8 mouse cellular contexts compared by ENCODE assay signal in genomic region chr16:5049182-5049773, GRCm38 (mm10). TPM values are rescaled to one million over a fixed set of nuclear protein-coding genes. Genes with fewer than 3 reads are reported as not detected.
A peak's percentile ranks its signal among the peaks of the same experiment; 100 is the strongest.
DNase-seq lines count a peak whose midpoint lies in the region; ATAC-seq and TF ChIP-seq lines count a peak whose summit lies in the region.

No protein-coding gene starts in this region.

- H3K27ac ChIP-seq in heart, postnatal 0 days (ENCODE audit: low read depth): peak overlapping the region; percentile 88
- peak overlapping the region; percentile 92 for H3K27ac ChIP-seq in forebrain, postnatal 0 days (ENCODE audit: low read depth, low read length)
- peak overlapping the region; percentile 86 for H3K27ac ChIP-seq in lung, embryonic 15.5 days
- H3K27ac ChIP-seq in stomach, embryonic 16.5 days (ENCODE audit: low read length): peak overlapping the region; percentile 89

- peak overlapping the region; percentile 79 for H3K4me3 ChIP-seq in heart, postnatal 0 days (ENCODE audit: low read depth, low read length)
- H3K4me3 ChIP-seq in forebrain, postnatal 0 days (ENCODE audit: low read depth, low read length): peak overlapping the region; percentile 95
- H3K4me3 ChIP-seq in lung, embryonic 15.5 days: peak overlapping the region; percentile 80
- H3K4me3 ChIP-seq in stomach, embryonic 16.5 days (replicated peaks; ENCODE audit: low read length): peak overlapping the region; percentile 98

- POLR2A ChIA-PET in Patski (lab: Charles Lee): interaction anchor here (1.2 to 1.3 kb wide), 2 partner anchors 21 to 39 kb away, joined by 3 read pairs; no protein-coding TSS in a partner anchor

- H3K4me1 ChIP-seq in heart, postnatal 0 days (ENCODE audit: control insufficient read depth, insufficient read depth): peaks cover 19% of the 10 kb centered on the region
- peaks cover 6% of the 10 kb centered on the region for H3K4me1 ChIP-seq in forebrain, postnatal 0 days (ENCODE audit: insufficient read depth)
- peaks cover 26% of the 10 kb centered on the region for H3K4me1 ChIP-seq in lung, embryonic 15.5 days
- peaks cover 19% of the 10 kb centered on the region for H3K4me1 ChIP-seq in stomach, embryonic 16.5 days (ENCODE audit: control insufficient read depth, insufficient read depth, low read length)

- CTCF ChIA-PET in Patski (lab: Charles Lee): no interaction called here

- ATAC-seq in heart, postnatal 0 days (ENCODE audit: insufficient read depth, low read depth): peak; percentile 45
- peak; percentile 32 for ATAC-seq in Patski
- peak; percentile 23 for ATAC-seq in forebrain, postnatal 0 days
- peak; percentile 56 for ATAC-seq in lung, embryonic 15.5 days (ENCODE audit: borderline replicate concordance, extremely low read depth, low FRiP score, low TSS enrichment)
- ATAC-seq in stomach, embryonic 16.5 days (ENCODE audit: insufficient read depth, low FRiP score): peak; percentile 61

- H3K9me3 ChIP-seq in heart, postnatal 0 days (replicated peaks; ENCODE audit: control insufficient read depth, low read length): no peaks in the 10 kb centered on the region
- no peaks in the 10 kb centered on the region for H3K9me3 ChIP-seq in forebrain, postnatal 0 days (ENCODE audit: low read length)
- no peaks in the 10 kb centered on the region for H3K9me3 ChIP-seq in lung, embryonic 15.5 days
- H3K9me3 ChIP-seq in stomach, embryonic 16.5 days (replicated peaks; ENCODE audit: control insufficient read depth, low read length): no peaks in the 10 kb centered on the region

- in situ Hi-C loops in Patski (cut with MboI; ENCODE audit: low pct_unique_long_range_greater_than_20kb): no loop called here

- no peak for TF ChIP-seq EP300 in heart, postnatal 0 days (IDR thresholded peaks at IDR 0.05; ENCODE audit: low read depth)

- peaks cover 43% of the 10 kb centered on the region for H3K36me3 ChIP-seq in heart, postnatal 0 days (replicated peaks; ENCODE audit: control insufficient read depth, insufficient read depth, low read length)
- H3K36me3 ChIP-seq in forebrain, postnatal 0 days (ENCODE audit: insufficient read depth): peaks cover 27% of the 10 kb centered on the region
- H3K36me3 ChIP-seq in lung, embryonic 15.5 days: peaks cover 37% of the 10 kb centered on the region
- H3K36me3 ChIP-seq in stomach, embryonic 16.5 days (ENCODE audit: control insufficient read depth, insufficient read depth, low read length): 0 out of 2 replicates have a peak, but pooled peaks cover 4% of the 10 kb centered on the region

- H3K4me2 ChIP-seq in heart, postnatal 0 days (ENCODE audit: low read depth, low read length): peak overlapping the region; percentile 69
- H3K4me2 ChIP-seq in forebrain, postnatal 0 days (ENCODE audit: low read depth): peak overlapping the region; percentile 93
- peak overlapping the region; percentile 82 for H3K4me2 ChIP-seq in lung, embryonic 15.5 days
- H3K4me2 ChIP-seq in stomach, embryonic 16.5 days (ENCODE audit: low read depth, low read length): peak overlapping the region; percentile 75

- no peak for TF ChIP-seq CTCF in heart, postnatal 0 days (IDR thresholded peaks at IDR 0.05; ENCODE audit: low read depth)
- no peak for TF ChIP-seq CTCF in Patski (IDR thresholded peaks at IDR 0.05)
- no peak for TF ChIP-seq CTCF in forebrain, postnatal 0 days (IDR thresholded peaks at IDR 0.05; ENCODE audit: low read depth)

- no peak for DNase-seq in heart, postnatal 0 days (ENCODE audit: low spot score)
- no peak for DNase-seq in heart, adult 9 months (ENCODE audit: low spot score in 2 of 2)
- no peak for DNase-seq in Patski (ENCODE audit: low read depth, low spot score)
- DNase-seq in forebrain, postnatal 0 days: no peak
- DNase-seq in cerebellum, adult 11 months: no peak
- DNase-seq in thymus, postnatal 25 days: no peak

- peak overlapping the region; percentile 76 for H3K9ac ChIP-seq in heart, postnatal 0 days (replicated peaks; ENCODE audit: low read depth, low read length)
- H3K9ac ChIP-seq in forebrain, postnatal 0 days: peak overlapping the region; percentile 91
- H3K9ac ChIP-seq in lung, embryonic 15.5 days: peak overlapping the region; percentile 95
- H3K9ac ChIP-seq in stomach, embryonic 16.5 days (ENCODE audit: low read length): peak overlapping the region; percentile 97

- under 1% methylated on average over 38 of the region's 38 CpGs for WGBS in heart, postnatal 0 days
- 2% methylated on average over 38 of the region's 38 CpGs for WGBS in forebrain, postnatal 0 days
- WGBS in lung, embryonic 15.5 days: under 1% methylated on average over 38 of the region's 38 CpGs
- under 1% methylated on average over 38 of the region's 38 CpGs for WGBS in stomach, embryonic 16.5 days

- H3K27me3 ChIP-seq in heart, postnatal 0 days (ENCODE audit: control insufficient read depth, insufficient read depth, low read length): no peaks in the 10 kb centered on the region
- H3K27me3 ChIP-seq in Patski: no peaks in the 10 kb centered on the region
- H3K27me3 ChIP-seq in forebrain, postnatal 0 days (ENCODE audit: insufficient read depth, low read length): no peaks in the 10 kb centered on the region
- H3K27me3 ChIP-seq in lung, embryonic 15.5 days: no peaks in the 10 kb centered on the region
- no peaks in the 10 kb centered on the region for H3K27me3 ChIP-seq in stomach, embryonic 16.5 days (ENCODE audit: control insufficient read depth, insufficient read depth, low read length)

RNA-seq across cellular contexts. Expression of gene Glyr1, which starts 0.4 kb away (rescaled TPM):
- 74.3 and 84.4 TPM in 2 replicates for total RNA-seq in heart, postnatal 0 days (2014; rRNA removed; ENCODE audit: low replicate concordance)
- 56.2 and 58.5 TPM in 2 replicates for polyA plus RNA-seq in heart, postnatal 0 days (2015; fragmentation: Nextera tagmentation; extraction: Ambion mirVana)
- polyA plus RNA-seq in Patski (2021): 102 TPM
- total RNA-seq in forebrain, postnatal 0 days (2014; rRNA removed): 180 and 186 TPM in 2 replicates
- polyA plus RNA-seq in forebrain, postnatal 0 days (2015; fragmentation: Nextera tagmentation; extraction: Ambion mirVana): 138 and 157 TPM in 2 replicates
- polyA plus RNA-seq in lung, embryonic 15.5 days (2015; fragmentation: Nextera tagmentation; extraction: Ambion mirVana): 149 and 153 TPM in 2 replicates
- 139 and 142 TPM in 2 replicates for polyA plus RNA-seq in stomach, embryonic 16.5 days (2015; fragmentation: Nextera tagmentation; extraction: Ambion mirVana)

RNA-seq across cellular contexts. Expression of gene Ubn1, which starts 0.6 kb away (rescaled TPM):
- 31.3 and 34.0 TPM in 2 replicates for total RNA-seq in heart, postnatal 0 days (2014; rRNA removed; ENCODE audit: low replicate concordance)
- 8.5 and 8.7 TPM in 2 replicates for polyA plus RNA-seq in heart, postnatal 0 days (2015; fragmentation: Nextera tagmentation; extraction: Ambion mirVana)
- 27.7 TPM for polyA plus RNA-seq in Patski (2021)
- 24.2 and 34.9 TPM in 2 replicates for total RNA-seq in forebrain, postnatal 0 days (2014; rRNA removed)
- polyA plus RNA-seq in forebrain, postnatal 0 days (2015; fragmentation: Nextera tagmentation; extraction: Ambion mirVana): 4.7 and 7.0 TPM in 2 replicates
- polyA plus RNA-seq in lung, embryonic 15.5 days (2015; fragmentation: Nextera tagmentation; extraction: Ambion mirVana): 19.8 and 21.4 TPM in 2 replicates
- polyA plus RNA-seq in stomach, embryonic 16.5 days (2015; fragmentation: Nextera tagmentation; extraction: Ambion mirVana): 11.7 and 13.3 TPM in 2 replicates

RNA-seq across cellular contexts. Expression of gene Rogdi, which starts 35.9 kb away (rescaled TPM):
- total RNA-seq in heart, postnatal 0 days (2014; rRNA removed; ENCODE audit: low replicate concordance): 37.3 and 55.7 TPM in 2 replicates
- 34.8 and 39.2 TPM in 2 replicates for polyA plus RNA-seq in heart, postnatal 0 days (2015; fragmentation: Nextera tagmentation; extraction: Ambion mirVana)
- 50.2 TPM for polyA plus RNA-seq in Patski (2021)
- 55.3 and 75.3 TPM in 2 replicates for total RNA-seq in forebrain, postnatal 0 days (2014; rRNA removed)
- 107 and 130 TPM in 2 replicates for polyA plus RNA-seq in forebrain, postnatal 0 days (2015; fragmentation: Nextera tagmentation; extraction: Ambion mirVana)
- 53.5 and 60.3 TPM in 2 replicates for polyA plus RNA-seq in lung, embryonic 15.5 days (2015; fragmentation: Nextera tagmentation; extraction: Ambion mirVana)
- 50.6 and 51.9 TPM in 2 replicates for polyA plus RNA-seq in stomach, embryonic 16.5 days (2015; fragmentation: Nextera tagmentation; extraction: Ambion mirVana)

RNA-seq across cellular contexts. Expression of gene Smim22, which starts 42.2 kb away (rescaled TPM):
- total RNA-seq in heart, postnatal 0 days (2014; rRNA removed; ENCODE audit: low replicate concordance): 7.3 TPM in 1 of 2 replicates, not detected in the other
- 2.1 and 2.5 TPM in 2 replicates for polyA plus RNA-seq in heart, postnatal 0 days (2015; fragmentation: Nextera tagmentation; extraction: Ambion mirVana)
- polyA plus RNA-seq in Patski (2021): not detected
- total RNA-seq in forebrain, postnatal 0 days (2014; rRNA removed): not detected in 2 replicates
- 0.87 and 1.8 TPM in 2 replicates for polyA plus RNA-seq in forebrain, postnatal 0 days (2015; fragmentation: Nextera tagmentation; extraction: Ambion mirVana)
- polyA plus RNA-seq in lung, embryonic 15.5 days (2015; fragmentation: Nextera tagmentation; extraction: Ambion mirVana): 30.2 and 33.8 TPM in 2 replicates
- polyA plus RNA-seq in stomach, embryonic 16.5 days (2015; fragmentation: Nextera tagmentation; extraction: Ambion mirVana): 57.6 and 68.8 TPM in 2 replicates

RNA-seq across cellular contexts. Expression of gene Sept12, which starts 51.6 kb away (rescaled TPM):
- not detected in 2 replicates for total RNA-seq in heart, postnatal 0 days (2014; rRNA removed; ENCODE audit: low replicate concordance)
- not detected in 2 replicates for polyA plus RNA-seq in heart, postnatal 0 days (2015; fragmentation: Nextera tagmentation; extraction: Ambion mirVana)
- polyA plus RNA-seq in Patski (2021): 0.09 TPM
- not detected in 2 replicates for total RNA-seq in forebrain, postnatal 0 days (2014; rRNA removed)
- polyA plus RNA-seq in forebrain, postnatal 0 days (2015; fragmentation: Nextera tagmentation; extraction: Ambion mirVana): not detected in 2 replicates
- 0.31 TPM in 1 of 2 replicates, not detected in the other for polyA plus RNA-seq in lung, embryonic 15.5 days (2015; fragmentation: Nextera tagmentation; extraction: Ambion mirVana)
- polyA plus RNA-seq in stomach, embryonic 16.5 days (2015; fragmentation: Nextera tagmentation; extraction: Ambion mirVana): not detected in 2 replicates
